Mouse (Mus musculus) liver, adult 2 months (tissue): ENCODE measurements around the gene Gm9736. TPM values are rescaled to one million over a fixed set of nuclear protein-coding genes. Genes with fewer than 3 reads are reported as not detected.

Experiments
- DNase-seq: peaks from one replicate; pipeline ENCODE4 v3.0.0-alpha.2; 2011; ENCODE audit warnings: low read depth, low spot score; ENCODE audit errors: extremely low read depth
- H3K27ac ChIP-seq: fragments of 200-500 bp; replicated peaks from 2 replicates; pipeline ENCODE4 v1.5.1; 2012; ENCODE audit warnings: low read depth, mild to moderate bottlenecking, control low read depth, inconsistent platforms, low read length; ENCODE audit not compliant: insufficient read depth
- H3K27me3 ChIP-seq: fragments of 200-500 bp; 2 replicates; pipeline ENCODE4 v1.6.1; 2012; ENCODE audit warnings: mild to moderate bottlenecking, moderate library complexity, low read length, inconsistent platforms; ENCODE audit not compliant: control insufficient read depth, insufficient read depth
- H3K36me3 ChIP-seq: fragments of 200-500 bp; 2 replicates; pipeline ENCODE4 v1.6.1; 2012; ENCODE audit warnings: low read length, inconsistent platforms; ENCODE audit not compliant: control insufficient read depth, insufficient read depth
- H3K4me1 ChIP-seq: fragments of 200-500 bp; 2 replicates; pipeline ENCODE4 v1.6.1; 2011; ENCODE audit warnings: low read length; ENCODE audit not compliant: control insufficient read depth, insufficient read depth
- H3K4me3 ChIP-seq: fragments of 200-500 bp; 2 replicates; pipeline ENCODE4 v1.5.1; 2011; ENCODE audit warnings: low read depth, mild to moderate bottlenecking, control low read depth, low read length, moderate library complexity; ENCODE audit not compliant: insufficient read depth
- H3K79me2 ChIP-seq: fragments of 200-500 bp; 2 replicates; pipeline ENCODE4 v1.6.1; 2012; ENCODE audit warnings: inconsistent platforms, mild to moderate bottlenecking, low read length, moderate library complexity; ENCODE audit not compliant: control insufficient read depth, insufficient read depth
- H3K9ac ChIP-seq: fragments of 200-500 bp; 2 replicates; pipeline ENCODE4 v1.6.1; 2012; ENCODE audit warnings: low read depth, mild to moderate bottlenecking, control low read depth, inconsistent platforms, low read length
- CTCF ChIP-seq: fragments of 200-500 bp; IDR thresholded peaks from 2 replicates; pipeline ENCODE4 v1.5.1; 2011; ENCODE audit warnings: low read depth, low read length, control low read depth
- POLR2A ChIP-seq: fragments of 200-500 bp; IDR thresholded peaks from 2 replicates; pipeline ENCODE4 v1.6.1; 2011; ENCODE audit warnings: low read length, control low read depth; ENCODE audit not compliant: insufficient read depth; ENCODE audit errors: extremely low read depth
- WGBS: fragments of 180-500 bp; shearing (Covaris S2); methylation state at CpG from one replicate; pipeline ENCODE4 v1.1.7; 2018; 5-methylcytosine and 5-hydroxymethylcytosine counted together
- polyA plus RNA-seq: library from polyadenylated mRNA; depleted of rRNA; stranded (reverse); fragments of >200 nt; gene quantifications from 2 replicates; pipeline ENCODE4 v1.2.3, GENCODE M21; 2012; rRNA removed
- total RNA-seq: library from RNA; depleted of rRNA; stranded (reverse); fragments of >200 nt; gene quantifications from 2 replicates; pipeline ENCODE4 v1.2.3, GENCODE M21; 2014; rRNA removed

Gene Gm9736
- total and polyA plus RNA-seq, 2 experiments = not detected

GRCm38 (mm10) chr10:77709831-77710230 is 41.3 kb downstream of the Gm9736 start:
- no peak overlapping the region for H3K27ac ChIP-seq
- 87% methylated on average over 3 of the region's 3 CpGs for WGBS
- no peaks in the 10 kb centered on the region for H3K4me1 ChIP-seq
- no peaks in the 10 kb centered on the region for H3K27me3 ChIP-seq
- H3K4me3 ChIP-seq = no peak overlapping the region
- H3K36me3 ChIP-seq = no peaks in the 10 kb centered on the region
- DNase-seq = no peak
- TF ChIP-seq POLR2A (no peak), CTCF (no peak)
- no peak overlapping the region for H3K9ac ChIP-seq
- no peaks in the 10 kb centered on the region for H3K79me2 ChIP-seq

- TF ChIP-seq POLR2A = no peak
- no peak for TF ChIP-seq CTCF
- no peak for DNase-seq
- H3K9ac ChIP-seq = no peak within 1 kb of the TSS
- H3K27ac ChIP-seq = no peak within 1 kb of the TSS
- peaks cover 2% of the 10 kb centered on the region; the same call in 1 of the 2 replicates for H3K27me3 ChIP-seq
- H3K4me1 ChIP-seq = no peaks in the 10 kb centered on the region
- no peak within 1 kb of the TSS for H3K4me3 ChIP-seq
- 98% methylated on average over 1 of the region's 1 CpGs for WGBS
- no peaks in the 10 kb centered on the region for H3K79me2 ChIP-seq
- no peaks in the 10 kb centered on the region for H3K36me3 ChIP-seq
Measured at GRCm38 (mm10) chr10:77706326-77706725, 44.8 kb downstream of the Gm9736 start, which contains the start of gene Gm10272. Gene Gm10272, plus strand, starts transcription at chr10:77706626.

Other genes with a start within 250 kb of the Gm9736 start
Only the 30 nearest of the 32 such genes appear.
- 4.8 and 5.6 TPM in 2 replicates for gene Itgb2, start 221.1 kb downstream of the Gm9736 start, total RNA-seq
- gene Itgb2, start 221.1 kb downstream of the Gm9736 start, polyA plus RNA-seq = 4.2 and 5.6 TPM in 2 replicates
- gene Pttg1ip, start 169.6 kb downstream of the Gm9736 start, total RNA-seq = 146 and 168 TPM in 2 replicates
- gene Pttg1ip, start 169.6 kb downstream of the Gm9736 start, polyA plus RNA-seq = 218 and 238 TPM in 2 replicates
- 59.6 and 108 TPM in 2 replicates for gene Sumo3, start 145.3 kb downstream of the Gm9736 start, total RNA-seq
- gene Sumo3, start 145.3 kb downstream of the Gm9736 start, polyA plus RNA-seq = 170 and 226 TPM in 2 replicates
- gene Gm49325, start 145.2 kb downstream of the Gm9736 start, total RNA-seq = 0.47 TPM in 1 of 2 replicates, not detected in the other
- gene Gm49325, start 145.2 kb downstream of the Gm9736 start, polyA plus RNA-seq = not detected in 2 replicates
- 21.6 and 22.3 TPM in 2 replicates for gene Ube2g2, start 129.1 kb downstream of the Gm9736 start, total RNA-seq
- gene Ube2g2, start 129.1 kb downstream of the Gm9736 start, polyA plus RNA-seq = 30.4 and 34.2 TPM in 2 replicates
- gene Tspear, start 64.8 kb downstream of the Gm9736 start, total RNA-seq = 0.07 and 0.09 TPM in 2 replicates
- gene Tspear, start 64.8 kb downstream of the Gm9736 start, polyA plus RNA-seq = 0.12 and 0.50 TPM in 2 replicates
- gene Gm19402, start 60.6 kb downstream of the Gm9736 start, total RNA-seq = not detected in 2 replicates
- not detected in 2 replicates for gene Gm19402, start 60.6 kb downstream of the Gm9736 start, polyA plus RNA-seq
- gene Gm9508, start 54.1 kb downstream of the Gm9736 start, total RNA-seq = not detected in 2 replicates
- gene Gm9508, start 54.1 kb downstream of the Gm9736 start, polyA plus RNA-seq = not detected in 2 replicates
- gene Gm10272, start 44.7 kb downstream of the Gm9736 start, total RNA-seq = not detected in 2 replicates
- gene Gm10272, start 44.7 kb downstream of the Gm9736 start, polyA plus RNA-seq = not detected in 2 replicates
- gene Gm10024, start 39.9 kb downstream of the Gm9736 start, total RNA-seq = not detected in 2 replicates
- not detected in 2 replicates for gene Gm10024, start 39.9 kb downstream of the Gm9736 start, polyA plus RNA-seq
- gene Gm10142, start 35.5 kb downstream of the Gm9736 start, total RNA-seq = not detected in 2 replicates
- gene Gm10142, start 35.5 kb downstream of the Gm9736 start, polyA plus RNA-seq = not detected in 2 replicates
- gene Krtap12-1, start 30.8 kb downstream of the Gm9736 start, total RNA-seq = not detected in 2 replicates
- gene Krtap12-1, start 30.8 kb downstream of the Gm9736 start, polyA plus RNA-seq = not detected in 2 replicates
- not detected in 2 replicates for gene Gm10100, start 24.9 kb downstream of the Gm9736 start, total RNA-seq
- gene Gm10100, start 24.9 kb downstream of the Gm9736 start, polyA plus RNA-seq = not detected in 2 replicates
- not detected in 2 replicates for gene Gm18596, start 8.7 kb downstream of the Gm9736 start, total RNA-seq
- gene Gm18596, start 8.7 kb downstream of the Gm9736 start, polyA plus RNA-seq = not detected in 2 replicates
- not detected in 2 replicates for gene Gm3233, start 8.3 kb upstream of the Gm9736 start, total RNA-seq
- not detected in 2 replicates for gene Gm3233, start 8.3 kb upstream of the Gm9736 start, polyA plus RNA-seq
- not detected in 2 replicates for gene Gm3238, start 20.0 kb upstream of the Gm9736 start, total RNA-seq
- not detected in 2 replicates for gene Gm3238, start 20.0 kb upstream of the Gm9736 start, polyA plus RNA-seq
- not detected in 2 replicates for gene Gm7138, start 25.6 kb upstream of the Gm9736 start, total RNA-seq
- gene Gm7138, start 25.6 kb upstream of the Gm9736 start, polyA plus RNA-seq = not detected in 2 replicates
- gene Gm3250, start 31.2 kb upstream of the Gm9736 start, total RNA-seq = not detected in 2 replicates
- gene Gm3250, start 31.2 kb upstream of the Gm9736 start, polyA plus RNA-seq = not detected in 2 replicates
- gene Gm7137, start 36.8 kb upstream of the Gm9736 start, total RNA-seq = not detected in 2 replicates
- not detected in 2 replicates for gene Gm7137, start 36.8 kb upstream of the Gm9736 start, polyA plus RNA-seq
- not detected in 2 replicates for gene Gm9639, start 43.7 kb upstream of the Gm9736 start, total RNA-seq
- gene Gm9639, start 43.7 kb upstream of the Gm9736 start, polyA plus RNA-seq = not detected in 2 replicates
- gene Gm19668, start 47.8 kb upstream of the Gm9736 start, total RNA-seq = not detected in 2 replicates
- gene Gm19668, start 47.8 kb upstream of the Gm9736 start, polyA plus RNA-seq = not detected in 2 replicates
- not detected in 2 replicates for gene Gm9507, start 60.5 kb upstream of the Gm9736 start, total RNA-seq
- gene Gm9507, start 60.5 kb upstream of the Gm9736 start, polyA plus RNA-seq = not detected in 2 replicates
- gene Gm2696, start 63.3 kb upstream of the Gm9736 start, total RNA-seq = not detected in 2 replicates
- gene Gm2696, start 63.3 kb upstream of the Gm9736 start, polyA plus RNA-seq = not detected in 2 replicates
- gene Krtap10-4, start 75.7 kb upstream of the Gm9736 start, total RNA-seq = not detected in 2 replicates
- not detected in 2 replicates for gene Krtap10-4, start 75.7 kb upstream of the Gm9736 start, polyA plus RNA-seq
- not detected in 2 replicates for gene Krtap10-10, start 84.6 kb upstream of the Gm9736 start, total RNA-seq
- gene Krtap10-10, start 84.6 kb upstream of the Gm9736 start, polyA plus RNA-seq = not detected in 2 replicates
- not detected in 2 replicates for gene Gm36176, start 95.4 kb upstream of the Gm9736 start, total RNA-seq
- gene Gm36176, start 95.4 kb upstream of the Gm9736 start, polyA plus RNA-seq = not detected in 2 replicates
- not detected in 2 replicates for gene Gm10318, start 101.5 kb upstream of the Gm9736 start, total RNA-seq
- not detected in 2 replicates for gene Gm10318, start 101.5 kb upstream of the Gm9736 start, polyA plus RNA-seq
- not detected in 2 replicates for gene Gm3285, start 110.6 kb upstream of the Gm9736 start, total RNA-seq
- gene Gm3285, start 110.6 kb upstream of the Gm9736 start, polyA plus RNA-seq = not detected in 2 replicates
- 20.9 and 26.7 TPM in 2 replicates for gene Lrrc3, start 151.2 kb upstream of the Gm9736 start, total RNA-seq
- gene Lrrc3, start 151.2 kb upstream of the Gm9736 start, polyA plus RNA-seq = 57.0 and 64.1 TPM in 2 replicates
- 3.1 and 4.1 TPM in 2 replicates for gene Trpm2, start 219.2 kb upstream of the Gm9736 start, total RNA-seq
- 2.1 and 3.3 TPM in 2 replicates for gene Trpm2, start 219.2 kb upstream of the Gm9736 start, polyA plus RNA-seq